Mouse (Mus musculus) neural tube, embryonic 13.5 days (tissue): ENCODE results near the gene Prr13. TPM values are rescaled to one million over a fixed set of nuclear protein-coding genes. Genes with fewer than 3 reads are reported as not detected.
A peak's percentile ranks its signal among the peaks of the same experiment; 100 is the strongest.

Experiments used
- ATAC-seq: fragments of 200-750 bp; cut with Nextera tagmentation; 2 replicates; pipeline ENCODE4 v1.8.0; 2017; ENCODE audit warnings: low read depth, mild to moderate bottlenecking, moderate TSS enrichment, moderate library complexity
- H3K27ac ChIP-seq: fragments of 300-500 bp; sonication (generic); replicated peaks from 2 replicates; pipeline ENCODE4 v1.5.1; 2015; ENCODE audit warnings: moderate library complexity, mild to moderate bottlenecking, inconsistent platforms
- H3K27me3 ChIP-seq: fragments of 300-500 bp; sonication (generic); 2 replicates; pipeline ENCODE4 v1.6.1; 2015; ENCODE audit warnings: mild to moderate bottlenecking, inconsistent platforms
- H3K36me3 ChIP-seq: fragments of 300-500 bp; sonication (generic); 2 replicates; pipeline ENCODE4 v1.6.1; 2015; ENCODE audit warnings: mild to moderate bottlenecking, inconsistent platforms
- H3K4me1 ChIP-seq: fragments of 300-500 bp; sonication (generic); replicated peaks from 2 replicates; pipeline ENCODE4 v1.6.1; 2015; ENCODE audit warnings: inconsistent platforms
- H3K4me2 ChIP-seq: fragments of 300-500 bp; sonication (generic); 2 replicates; pipeline ENCODE4 v1.6.1; 2015; ENCODE audit warnings: inconsistent platforms, mild to moderate bottlenecking, moderate library complexity
- H3K4me3 ChIP-seq: fragments of 300-500 bp; sonication (generic); 2 replicates; pipeline ENCODE4 v1.5.1; 2015; ENCODE audit warnings: mild to moderate bottlenecking, inconsistent platforms
- H3K9ac ChIP-seq: fragments of 300-500 bp; sonication (generic); 2 replicates; pipeline ENCODE4 v1.6.1; 2015; ENCODE audit warnings: moderate library complexity, mild to moderate bottlenecking, inconsistent platforms
- H3K9me3 ChIP-seq: fragments of 300-500 bp; sonication (generic); 2 replicates; pipeline ENCODE4 v1.6.1; 2016; ENCODE audit warnings: inconsistent platforms
- WGBS: fragments of 180-500 bp; shearing (Covaris S2); methylation state at CpG from one replicate; pipeline ENCODE4 v1.1.7; 2015; 5-methylcytosine and 5-hydroxymethylcytosine counted together
- polyA plus RNA-seq: library from polyadenylated mRNA; unstranded; fragments of >200 nt; fragmentation: Nextera tagmentation; extraction: Ambion mirVana; gene quantifications from 2 replicates; pipeline ENCODE4 v1.2.1, GENCODE M21; 2015

The Prr13 gene
- polyA plus RNA-seq, 1 experiment from 2014 or later, result 100.0 TPM

DNA sequence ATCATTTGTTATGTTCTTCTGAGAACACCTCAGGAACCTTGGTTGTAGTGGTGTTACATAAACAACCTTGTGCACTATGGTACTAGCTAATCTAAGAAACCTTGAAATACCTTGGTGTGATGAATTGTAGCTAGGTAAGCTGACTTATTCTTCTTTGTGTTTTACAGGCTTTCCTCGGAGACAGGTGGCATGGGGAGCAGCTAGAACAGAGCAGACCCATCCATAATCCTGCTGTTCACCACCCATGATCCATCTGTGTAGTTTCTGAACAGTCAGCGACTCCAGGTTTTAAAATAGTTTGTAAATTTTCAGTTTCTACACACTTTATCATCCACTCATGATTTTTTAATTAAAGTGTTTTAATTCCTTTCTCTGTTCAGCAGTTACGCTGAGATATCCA lies 39.5 kb downstream of the Prr13 start:
- Histone ChIP-seq H3K36me3 (peaks cover 96% of the 10 kb centered on the region), H3K9me3 (no peaks in the 10 kb centered on the region), H3K4me2 (no peak overlapping the region), H3K27me3 (no peaks in the 10 kb centered on the region), H3K9ac (no peak overlapping the region), H3K4me1 (no peaks in the 10 kb centered on the region), H3K27ac (no peak overlapping the region), H3K4me3 (no peak overlapping the region)
- ATAC-seq, result no peak
- WGBS, result 90% methylated on average over 3 of the region's 3 CpGs

DNA sequence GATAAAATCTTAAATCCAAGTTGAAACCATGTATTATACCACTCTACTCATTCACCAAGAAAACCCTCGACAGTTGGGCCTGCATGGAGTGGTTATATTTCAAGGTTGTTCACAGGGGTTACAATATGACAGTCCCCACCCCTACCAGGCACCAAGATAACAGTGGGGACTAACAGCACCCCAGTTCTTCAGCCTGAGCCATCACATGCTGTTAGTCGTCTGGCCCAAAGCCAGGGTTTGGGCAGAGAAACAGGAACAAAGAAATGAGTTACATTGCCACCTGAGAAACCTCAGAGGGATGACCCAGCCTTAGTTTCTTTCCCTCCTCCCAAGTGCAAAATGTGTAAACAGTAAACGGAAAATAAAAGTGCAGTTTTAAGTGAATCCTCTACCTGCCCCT lies 40.5 kb downstream of the Prr13 start:
- H3K27ac ChIP-seq, result no peak overlapping the region
- ATAC-seq, result no peak
- no peaks in the 10 kb centered on the region for H3K4me1 ChIP-seq
- 78% methylated on average over 3 of the region's 3 CpGs for WGBS
- peaks cover 96% of the 10 kb centered on the region for H3K36me3 ChIP-seq
- H3K4me2 ChIP-seq, result no peak overlapping the region
- no peak overlapping the region for H3K9ac ChIP-seq
- no peaks in the 10 kb centered on the region for H3K9me3 ChIP-seq
- no peaks in the 10 kb centered on the region for H3K27me3 ChIP-seq
- H3K4me3 ChIP-seq, result no peak overlapping the region

DNA sequence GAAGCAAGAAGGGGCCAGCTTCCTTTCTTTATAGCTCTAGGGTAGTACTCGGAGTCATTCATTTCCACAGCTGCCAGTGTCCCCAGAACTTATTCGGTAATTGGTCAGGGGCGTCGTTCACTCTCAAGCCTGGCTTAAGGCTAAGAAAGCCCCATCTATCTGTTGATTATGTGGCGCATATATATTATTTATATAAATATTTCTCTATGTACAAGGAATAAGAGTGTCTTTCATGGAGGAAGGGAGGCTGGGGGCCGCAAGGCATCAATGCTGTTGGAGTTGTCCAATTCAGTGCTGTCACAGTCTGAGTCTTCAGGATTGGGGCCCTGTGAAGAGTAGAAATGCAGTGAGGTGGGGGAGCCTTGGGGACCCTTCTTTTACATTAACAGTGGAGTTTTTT lies 41.0 kb downstream of the Prr13 start:
- WGBS, result 89% methylated on average over 6 of the region's 6 CpGs
- no peak for ATAC-seq
- Histone ChIP-seq H3K4me1 (no peaks in the 10 kb centered on the region), H3K9ac (no peak overlapping the region), H3K36me3 (peaks cover 96% of the 10 kb centered on the region), H3K4me3 (no peak overlapping the region), H3K9me3 (no peaks in the 10 kb centered on the region), H3K27me3 (no peaks in the 10 kb centered on the region), H3K4me2 (no peak overlapping the region), H3K27ac (no peak overlapping the region)

DNA sequence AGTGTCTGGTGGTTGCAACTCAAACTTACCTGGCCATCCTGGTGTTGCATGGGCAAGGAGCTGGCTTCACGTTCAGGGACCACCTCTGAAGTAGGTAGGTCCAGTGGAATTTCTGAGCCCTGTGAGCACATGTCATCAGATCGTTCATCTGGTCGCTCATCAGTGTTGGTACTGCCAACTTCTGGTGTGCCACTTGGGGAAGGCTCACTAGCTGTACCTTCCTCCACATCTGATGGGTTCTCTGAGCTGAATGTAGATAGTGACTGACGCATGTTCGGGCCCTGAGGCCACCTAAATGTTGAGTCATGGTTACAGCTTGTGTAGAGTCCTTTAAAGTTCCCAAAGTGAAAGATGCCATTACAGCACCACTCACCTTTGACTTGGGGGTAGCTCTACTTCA lies 41.7 kb downstream of the Prr13 start:
- WGBS, result 94% methylated on average over 5 of the region's 5 CpGs
- H3K27ac ChIP-seq, result no peak overlapping the region
- peaks cover 96% of the 10 kb centered on the region for H3K36me3 ChIP-seq

DNA sequence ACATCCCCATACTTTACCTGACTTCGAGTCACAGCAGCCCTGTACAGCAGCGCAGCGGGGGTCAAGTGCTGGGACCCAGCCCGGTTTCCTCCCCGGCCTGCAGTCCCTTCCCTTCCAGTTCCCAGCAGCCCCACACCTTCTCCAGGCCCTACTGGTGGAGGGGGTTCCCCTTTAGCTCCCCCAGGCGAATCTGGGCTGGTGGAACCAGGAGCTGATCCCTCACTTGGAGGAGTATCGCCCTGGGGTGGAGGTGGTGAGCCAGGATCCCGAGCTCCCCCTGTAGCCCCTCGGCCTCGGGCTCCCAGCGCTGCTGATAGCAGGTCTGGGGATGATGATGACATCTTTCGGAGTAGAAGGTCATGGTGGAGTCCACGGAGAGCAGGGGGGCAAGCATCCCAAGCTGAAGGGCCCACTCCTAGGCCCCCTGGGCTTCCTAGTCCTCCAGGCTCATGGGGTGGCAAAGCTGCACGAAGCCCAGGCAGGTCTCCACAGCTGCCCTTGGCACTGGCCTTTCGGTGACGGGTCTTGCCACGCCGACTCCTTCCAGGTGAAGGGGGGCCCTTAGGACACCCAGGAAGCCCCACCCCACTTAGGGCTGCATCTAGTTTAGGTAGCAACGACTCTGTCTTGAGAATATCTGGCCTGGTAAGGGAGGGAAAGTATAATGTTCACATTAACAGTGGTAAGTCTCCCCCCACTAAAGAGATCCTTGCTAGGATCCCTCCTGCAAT lies 42.4 kb downstream of the Prr13 start:
- Histone ChIP-seq H3K27ac (no peak overlapping the region), H3K36me3 (peaks cover 93% of the 10 kb centered on the region), H3K4me3 (no peak overlapping the region), H3K4me2 (no peak overlapping the region), H3K4me1 (no peaks in the 10 kb centered on the region), H3K9ac (no peak overlapping the region), H3K9me3 (no peaks in the 10 kb centered on the region), H3K27me3 (no peaks in the 10 kb centered on the region)
- 94% methylated on average over 19 of the region's 19 CpGs for WGBS
- ATAC-seq, result 0 out of 2 replicates have a peak, but pooled peaks have one; percentile 30

More for the DNA sequence above, 41.7 kb downstream of the Prr13 start:
- H3K4me3 ChIP-seq, result no peak overlapping the region
- no peaks in the 10 kb centered on the region for H3K4me1 ChIP-seq
- ATAC-seq, result no peak
- no peak overlapping the region for H3K9ac ChIP-seq
- no peaks in the 10 kb centered on the region for H3K27me3 ChIP-seq
- H3K4me2 ChIP-seq, result no peak overlapping the region
- H3K9me3 ChIP-seq, result no peaks in the 10 kb centered on the region

GRCm38 (mm10) chr15:102502254-102502840 lies 43.5 kb downstream of the Prr13 start:
- H3K9ac ChIP-seq, result no peak overlapping the region
- H3K27ac ChIP-seq, result no peak overlapping the region
- H3K4me3 ChIP-seq, result no peak overlapping the region
- H3K4me1 ChIP-seq, result no peaks in the 10 kb centered on the region
- no peaks in the 10 kb centered on the region for H3K27me3 ChIP-seq
- peaks cover 90% of the 10 kb centered on the region for H3K36me3 ChIP-seq
- WGBS, result 81% methylated on average over 9 of the region's 9 CpGs
- H3K4me2 ChIP-seq, result no peak overlapping the region
- ATAC-seq, result no peak
- no peaks in the 10 kb centered on the region for H3K9me3 ChIP-seq

GRCm38 (mm10) chr15:102503447-102503846 lies 44.6 kb downstream of the Prr13 start, which contains the start of gene Gm10337:
TSS of gene Gm10337 (plus strand) at chr15:102503722.
- Histone ChIP-seq H3K9me3 (no peaks in the 10 kb centered on the region), H3K4me2 (no peak within 1 kb of the TSS), H3K27ac (no peak within 1 kb of the TSS), H3K27me3 (no peaks in the 10 kb centered on the region), H3K36me3 (peaks cover 89% of the 10 kb centered on the region), H3K9ac (no peak within 1 kb of the TSS), H3K4me1 (0 out of 2 replicates have a peak, but pooled peaks cover under 1% of the 10 kb centered on the region), H3K4me3 (no peak within 1 kb of the TSS)
- 92% methylated on average over 1 of the region's 1 CpGs for WGBS
- no peak for ATAC-seq

- 92% methylated on average over 9 of the region's 9 CpGs for WGBS
- no peaks in the 10 kb centered on the region for H3K9me3 ChIP-seq
- no peak overlapping the region for H3K9ac ChIP-seq
- peaks cover 8% of the 10 kb centered on the region for H3K4me1 ChIP-seq
- peaks cover 91% of the 10 kb centered on the region for H3K36me3 ChIP-seq
- H3K27me3 ChIP-seq, result no peaks in the 10 kb centered on the region
- no peak overlapping the region for H3K27ac ChIP-seq
- ATAC-seq, result no peak
- H3K4me2 ChIP-seq, result no peak overlapping the region
- no peak overlapping the region for H3K4me3 ChIP-seq
Measured at GRCm38 (mm10) chr15:102503924-102504782, 45.3 kb downstream of the Prr13 start.

DNA sequence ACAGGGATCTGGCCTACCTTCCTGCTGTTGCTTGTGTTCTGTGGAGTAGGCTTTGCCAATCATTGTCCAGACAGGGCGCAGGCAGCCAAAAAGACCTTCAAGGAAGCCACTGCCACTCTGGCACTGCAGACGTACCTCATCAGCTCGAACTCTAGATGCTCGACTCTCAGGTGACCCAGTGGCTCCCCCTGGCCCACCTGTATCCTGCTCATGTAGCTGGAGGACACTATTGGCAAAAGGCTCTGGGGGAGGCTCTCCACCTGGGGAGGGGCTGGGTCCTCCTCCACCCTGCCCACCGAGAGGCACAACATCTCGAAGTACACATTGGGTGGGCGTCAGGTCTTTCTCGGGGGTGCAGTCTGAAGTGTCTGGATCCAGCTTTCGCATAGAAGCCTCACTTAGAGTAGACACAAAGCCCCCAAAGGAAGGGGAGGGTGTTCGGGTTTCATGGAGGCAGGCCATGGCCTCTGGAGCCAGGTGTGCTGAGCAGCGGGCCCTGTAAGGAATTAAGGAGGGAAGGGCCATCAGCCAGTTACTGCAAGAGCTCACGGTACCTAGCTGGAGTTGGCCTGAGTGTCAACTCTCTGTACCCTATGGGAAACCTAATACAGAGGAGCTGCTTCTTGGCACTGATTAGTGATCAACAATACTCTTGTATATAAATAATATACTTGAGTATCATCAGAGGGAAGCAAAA lies 46.4 kb downstream of the Prr13 start:
- no peak for ATAC-seq
- Histone ChIP-seq H3K36me3 (peaks cover 81% of the 10 kb centered on the region), H3K4me1 (peaks cover 17% of the 10 kb centered on the region), H3K9ac (no peak overlapping the region), H3K4me2 (no peak overlapping the region), H3K27ac (no peak overlapping the region), H3K9me3 (no peaks in the 10 kb centered on the region), H3K4me3 (no peak overlapping the region), H3K27me3 (no peaks in the 10 kb centered on the region)
- WGBS, result 78% methylated on average over 12 of the region's 12 CpGs

DNA sequence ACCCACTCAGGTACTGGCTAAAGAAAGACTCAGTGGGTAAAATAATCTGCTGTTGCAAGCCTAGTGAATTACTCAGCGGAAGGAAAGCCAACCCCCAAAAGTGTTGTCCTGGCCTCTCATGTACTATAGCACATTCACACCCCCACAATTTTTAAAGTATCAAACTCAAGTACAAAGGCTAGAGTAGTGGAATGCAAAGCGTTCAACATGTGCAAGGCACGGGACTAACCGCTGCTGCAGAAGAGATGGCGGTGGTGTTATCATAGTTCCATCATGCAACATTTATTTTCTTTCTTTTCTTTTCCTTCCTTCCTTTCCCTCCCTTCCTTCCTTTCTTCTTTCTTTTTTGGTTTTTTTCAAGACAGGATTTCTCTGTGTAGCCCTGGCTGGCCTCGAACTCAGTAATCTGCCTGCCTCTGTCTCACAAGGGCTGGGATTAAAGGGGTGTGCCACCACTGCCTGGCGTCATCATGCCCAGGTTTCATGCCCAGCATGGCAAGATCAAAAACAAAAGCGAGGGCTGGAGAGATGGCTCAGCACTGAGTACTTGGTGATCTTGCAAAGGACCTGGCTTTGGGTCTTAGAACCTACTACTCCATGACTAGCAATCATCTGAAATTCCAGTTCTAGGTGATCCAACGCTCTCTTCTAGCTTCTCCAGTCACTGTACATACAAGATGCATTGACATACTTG lies 47.1 kb downstream of the Prr13 start:
- no peak overlapping the region for H3K4me3 ChIP-seq
- H3K9me3 ChIP-seq, result no peaks in the 10 kb centered on the region
- ATAC-seq, result no peak
- peaks cover 20% of the 10 kb centered on the region for H3K4me1 ChIP-seq
- no peaks in the 10 kb centered on the region for H3K27me3 ChIP-seq
- H3K36me3 ChIP-seq, result peaks cover 74% of the 10 kb centered on the region
- WGBS, result 89% methylated on average over 9 of the region's 9 CpGs
- no peak overlapping the region; the same call in 1 of the 2 replicates for H3K27ac ChIP-seq
- H3K9ac ChIP-seq, result no peak overlapping the region
- no peak overlapping the region for H3K4me2 ChIP-seq

DNA sequence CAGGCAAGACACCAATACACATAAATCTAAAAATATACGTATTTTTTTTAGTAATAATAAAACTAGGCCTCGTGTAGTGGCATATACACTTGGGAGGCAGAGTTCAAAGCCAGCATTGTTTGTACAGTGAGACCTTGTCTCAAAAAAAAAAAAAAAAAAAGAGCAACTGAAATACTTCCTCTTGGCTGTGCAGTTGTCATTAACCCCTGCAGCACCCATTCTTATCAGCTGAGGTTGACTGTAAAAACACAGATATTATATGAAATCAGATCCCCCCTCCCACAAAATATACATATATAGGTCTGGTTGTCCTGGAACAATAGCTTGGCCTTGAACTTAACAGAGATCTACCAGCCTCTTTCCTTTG lies 47.6 kb downstream of the Prr13 start:
- H3K4me3 ChIP-seq, result no peak overlapping the region
- no peaks in the 10 kb centered on the region for H3K9me3 ChIP-seq
- WGBS, result 53% methylated on average over 2 of the region's 2 CpGs
- no peak for ATAC-seq
- no peaks in the 10 kb centered on the region for H3K27me3 ChIP-seq
- no peak overlapping the region for H3K4me2 ChIP-seq
- H3K4me1 ChIP-seq, result peaks cover 25% of the 10 kb centered on the region
- peaks cover 69% of the 10 kb centered on the region for H3K36me3 ChIP-seq
- H3K9ac ChIP-seq, result no peak overlapping the region
- no peak overlapping the region for H3K27ac ChIP-seq
